Mouse (Mus musculus): ENCODE measurements around the gene Ptprk. TPM values are rescaled to one million over a fixed set of nuclear protein-coding genes. Genes with fewer than 3 reads are reported as not detected.

Ptprk gene
- polyA plus RNA-seq, 1 experiment from 2014 or later = 17.3 TPM

- no peak overlapping the region for H3K4me3 ChIP-seq (ENCODE audit: low read depth, low read length)
- no peak overlapping the region for H3K27ac ChIP-seq (ENCODE audit: low read depth, low read length)
- DNase-seq (ENCODE audit: low spot score, missing footprints) = no peak
- H3K4me1 ChIP-seq (ENCODE audit: control insufficient read depth, insufficient read depth, low read length) = peaks cover 13% of the 10 kb centered on the region
- no peaks in the 10 kb centered on the region for H3K9me3 ChIP-seq (ENCODE audit: control insufficient read depth, low read length)
- peak; percentile 41; the same call in 1 of the 2 replicates for ATAC-seq (ENCODE audit: low FRiP score)
- no peaks in the 10 kb centered on the region for H3K27me3 ChIP-seq (ENCODE audit: control insufficient read depth, insufficient read depth, low read length)
- H3K36me3 ChIP-seq (ENCODE audit: control insufficient read depth, insufficient read depth, low read length) = no peaks in the 10 kb centered on the region
- no peak overlapping the region for H3K9ac ChIP-seq (ENCODE audit: low read length)
- 15% methylated on average over 9 of the region's 9 CpGs for WGBS
- H3K4me2 ChIP-seq = no peak overlapping the region
Measured at GRCm38 (mm10) chr10:28492206-28492605, 417.6 kb downstream of the Ptprk start.

DNA sequence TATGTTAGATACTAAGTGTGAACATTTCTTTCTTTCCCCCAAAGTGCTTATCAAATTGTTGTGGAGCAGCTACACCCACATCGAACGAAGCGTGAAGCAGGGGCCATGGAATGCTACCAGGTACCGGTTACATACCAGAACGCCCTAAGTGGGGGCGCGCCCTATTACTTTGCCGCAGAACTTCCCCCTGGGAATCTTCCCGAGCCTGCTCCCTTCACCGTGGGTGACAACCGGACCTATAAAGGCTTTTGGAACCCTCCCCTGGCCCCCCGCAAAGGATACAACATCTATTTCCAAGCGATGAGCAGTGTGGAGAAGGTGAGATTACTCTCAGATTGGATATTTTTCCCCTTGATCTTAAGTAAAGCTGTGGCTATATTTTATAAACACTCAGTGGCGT, 418.2 kb downstream of the Ptprk start:
- ATAC-seq (ENCODE audit: low FRiP score) (peak; percentile 25), DNase-seq (ENCODE audit: low spot score, missing footprints) (no peak)
- Histone ChIP-seq H3K9ac (ENCODE audit: low read length) (peak overlapping the region; percentile 34; the same call in 1 of the 2 replicates), H3K27ac (ENCODE audit: low read depth, low read length) (peak overlapping the region; percentile 59; the same call in 1 of the 2 replicates), H3K27me3 (ENCODE audit: control insufficient read depth, insufficient read depth, low read length) (no peaks in the 10 kb centered on the region), H3K4me3 (ENCODE audit: low read depth, low read length) (no peak overlapping the region), H3K36me3 (ENCODE audit: control insufficient read depth, insufficient read depth, low read length) (no peaks in the 10 kb centered on the region), H3K4me1 (ENCODE audit: control insufficient read depth, insufficient read depth, low read length) (peaks cover 13% of the 10 kb centered on the region), H3K4me2 (peak overlapping the region; percentile 39), H3K9me3 (ENCODE audit: control insufficient read depth, low read length) (no peaks in the 10 kb centered on the region)
- 19% methylated on average over 14 of the region's 14 CpGs for WGBS

DNA sequence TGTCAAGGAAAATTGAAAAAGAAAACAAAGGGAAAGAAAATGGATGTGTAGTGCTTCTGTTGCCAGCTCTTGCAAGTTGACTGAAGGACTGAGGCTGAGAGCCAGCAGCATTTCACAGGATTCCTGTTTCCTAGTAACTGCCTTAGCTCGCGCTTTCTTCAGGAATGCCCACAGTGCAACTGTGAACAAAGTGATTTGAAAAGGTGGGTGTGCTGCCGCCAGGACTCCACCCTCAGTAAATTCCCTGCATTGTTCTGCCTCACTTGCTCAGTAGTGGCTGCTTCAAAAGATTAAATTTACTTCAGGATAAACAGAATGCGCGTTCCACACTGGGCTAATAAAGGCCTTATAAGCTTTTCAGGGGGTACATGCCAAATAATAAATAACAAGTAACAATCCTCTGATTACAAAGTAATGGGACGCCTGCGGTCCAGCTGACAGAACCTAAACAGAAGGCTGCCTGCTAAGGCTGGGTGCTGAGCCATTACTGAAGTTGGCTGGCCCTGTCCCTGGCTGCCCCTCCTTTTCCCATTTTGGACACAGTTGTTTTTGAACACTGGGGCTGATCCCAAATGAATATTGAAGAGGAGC, 418.7 kb downstream of the Ptprk start:
- Histone ChIP-seq H3K36me3 (ENCODE audit: control insufficient read depth, insufficient read depth, low read length) (no peaks in the 10 kb centered on the region), H3K9ac (ENCODE audit: low read length) (no peak overlapping the region), H3K4me2 (peak overlapping the region; percentile 39), H3K27me3 (ENCODE audit: control insufficient read depth, insufficient read depth, low read length) (no peaks in the 10 kb centered on the region), H3K9me3 (ENCODE audit: control insufficient read depth, low read length) (no peaks in the 10 kb centered on the region), H3K27ac (ENCODE audit: low read depth, low read length) (no peak overlapping the region; the same call in 1 of the 2 replicates), H3K4me1 (ENCODE audit: control insufficient read depth, insufficient read depth, low read length) (peaks cover 13% of the 10 kb centered on the region), H3K4me3 (ENCODE audit: low read depth, low read length) (no peak overlapping the region)
- ATAC-seq (ENCODE audit: low FRiP score) (peak; percentile 91), DNase-seq (ENCODE audit: low spot score, missing footprints) (peak; percentile 93)
- 7% methylated on average over 7 of the region's 7 CpGs for WGBS

GRCm38 (mm10) chr10:28497791-28498190, 423.2 kb downstream of the Ptprk start:
- Histone ChIP-seq H3K4me3 (ENCODE audit: low read depth, low read length) (no peak overlapping the region), H3K9me3 (ENCODE audit: control insufficient read depth, low read length) (no peaks in the 10 kb centered on the region), H3K27ac (ENCODE audit: low read depth, low read length) (no peak overlapping the region), H3K9ac (ENCODE audit: low read length) (no peak overlapping the region), H3K4me2 (no peak overlapping the region), H3K27me3 (ENCODE audit: control insufficient read depth, insufficient read depth, low read length) (no peaks in the 10 kb centered on the region), H3K4me1 (ENCODE audit: control insufficient read depth, insufficient read depth, low read length) (peaks cover 6% of the 10 kb centered on the region), H3K36me3 (ENCODE audit: control insufficient read depth, insufficient read depth, low read length) (no peaks in the 10 kb centered on the region)
- DNase-seq (ENCODE audit: low spot score, missing footprints) = no peak
- WGBS = 86% methylated on average over 1 of the region's 1 CpGs
- no peak for ATAC-seq (ENCODE audit: low FRiP score)

- 74% methylated on average over 3 of the region's 3 CpGs for WGBS
- Histone ChIP-seq H3K4me1 (ENCODE audit: control insufficient read depth, insufficient read depth, low read length) (peaks cover 3% of the 10 kb centered on the region; the same call in 1 of the 2 replicates), H3K9ac (ENCODE audit: low read length) (no peak overlapping the region), H3K4me3 (ENCODE audit: low read depth, low read length) (no peak overlapping the region), H3K27me3 (ENCODE audit: control insufficient read depth, insufficient read depth, low read length) (no peaks in the 10 kb centered on the region), H3K9me3 (ENCODE audit: control insufficient read depth, low read length) (no peaks in the 10 kb centered on the region), H3K36me3 (ENCODE audit: control insufficient read depth, insufficient read depth, low read length) (no peaks in the 10 kb centered on the region), H3K27ac (ENCODE audit: low read depth, low read length) (no peak overlapping the region), H3K4me2 (no peak overlapping the region)
- ATAC-seq (ENCODE audit: low FRiP score) (no peak), DNase-seq (ENCODE audit: low spot score, missing footprints) (no peak)
Measured at GRCm38 (mm10) chr10:28498504-28498903, 423.9 kb downstream of the Ptprk start.

- no peak overlapping the region for H3K9ac ChIP-seq (ENCODE audit: low read length)
- WGBS = 81% methylated on average over 2 of the region's 2 CpGs
- H3K27ac ChIP-seq (ENCODE audit: low read depth, low read length) = no peak overlapping the region
- H3K4me3 ChIP-seq (ENCODE audit: low read depth, low read length) = no peak overlapping the region
- DNase-seq (ENCODE audit: low spot score, missing footprints) = peak; percentile 57
- H3K9me3 ChIP-seq (ENCODE audit: control insufficient read depth, low read length) = no peaks in the 10 kb centered on the region
- H3K36me3 ChIP-seq (ENCODE audit: control insufficient read depth, insufficient read depth, low read length) = no peaks in the 10 kb centered on the region
- no peaks in the 10 kb centered on the region for H3K4me1 ChIP-seq (ENCODE audit: control insufficient read depth, insufficient read depth, low read length)
- no peaks in the 10 kb centered on the region for H3K27me3 ChIP-seq (ENCODE audit: control insufficient read depth, insufficient read depth, low read length)
- H3K4me2 ChIP-seq = no peak overlapping the region
- no peak for ATAC-seq (ENCODE audit: low FRiP score)
Measured at GRCm38 (mm10) chr10:28513601-28514000, 439.0 kb downstream of the Ptprk start.

GRCm38 (mm10) chr10:28516147-28516546, 441.5 kb downstream of the Ptprk start:
- Histone ChIP-seq H3K4me2 (no peak overlapping the region), H3K9me3 (ENCODE audit: control insufficient read depth, low read length) (no peaks in the 10 kb centered on the region), H3K36me3 (ENCODE audit: control insufficient read depth, insufficient read depth, low read length) (no peaks in the 10 kb centered on the region), H3K4me3 (ENCODE audit: low read depth, low read length) (no peak overlapping the region), H3K4me1 (ENCODE audit: control insufficient read depth, insufficient read depth, low read length) (no peaks in the 10 kb centered on the region), H3K9ac (ENCODE audit: low read length) (no peak overlapping the region), H3K27ac (ENCODE audit: low read depth, low read length) (no peak overlapping the region), H3K27me3 (ENCODE audit: control insufficient read depth, insufficient read depth, low read length) (no peaks in the 10 kb centered on the region)
- 90% methylated on average over 5 of the region's 5 CpGs for WGBS
- ATAC-seq (ENCODE audit: low FRiP score) (no peak), DNase-seq (ENCODE audit: low spot score, missing footprints) (no peak)

GRCm38 (mm10) chr10:28518297-28518696, 443.7 kb downstream of the Ptprk start:
- H3K4me2 ChIP-seq = no peak overlapping the region
- no peak for ATAC-seq (ENCODE audit: low FRiP score)

GRCm38 (mm10) chr10:28519861-28520260, 445.2 kb downstream of the Ptprk start:
- no peak overlapping the region for H3K4me2 ChIP-seq
- H3K27me3 ChIP-seq (ENCODE audit: control insufficient read depth, insufficient read depth, low read length) = no peaks in the 10 kb centered on the region
- no peak overlapping the region for H3K9ac ChIP-seq (ENCODE audit: low read length)
- WGBS = 81% methylated on average over 1 of the region's 1 CpGs
- H3K27ac ChIP-seq (ENCODE audit: low read depth, low read length) = no peak overlapping the region
- H3K9me3 ChIP-seq (ENCODE audit: control insufficient read depth, low read length) = no peaks in the 10 kb centered on the region
- no peak overlapping the region for H3K4me3 ChIP-seq (ENCODE audit: low read depth, low read length)
- ATAC-seq (ENCODE audit: low FRiP score) (no peak), DNase-seq (ENCODE audit: low spot score, missing footprints) (no peak)
- no peaks in the 10 kb centered on the region for H3K4me1 ChIP-seq (ENCODE audit: control insufficient read depth, insufficient read depth, low read length)
- no peaks in the 10 kb centered on the region for H3K36me3 ChIP-seq (ENCODE audit: control insufficient read depth, insufficient read depth, low read length)

More at GRCm38 (mm10) chr10:28518297-28518696, 443.7 kb downstream of the Ptprk start:
- WGBS = 77% methylated on average over 3 of the region's 3 CpGs
- DNase-seq (ENCODE audit: low spot score, missing footprints) = no peak
- Histone ChIP-seq H3K9me3 (ENCODE audit: control insufficient read depth, low read length) (no peaks in the 10 kb centered on the region), H3K4me3 (ENCODE audit: low read depth, low read length) (no peak overlapping the region), H3K36me3 (ENCODE audit: control insufficient read depth, insufficient read depth, low read length) (no peaks in the 10 kb centered on the region), H3K4me1 (ENCODE audit: control insufficient read depth, insufficient read depth, low read length) (no peaks in the 10 kb centered on the region), H3K27me3 (ENCODE audit: control insufficient read depth, insufficient read depth, low read length) (no peaks in the 10 kb centered on the region), H3K9ac (ENCODE audit: low read length) (no peak overlapping the region), H3K27ac (ENCODE audit: low read depth, low read length) (no peak overlapping the region)
